Mouse (Mus musculus) limb, embryonic 13.5 days (tissue): ENCODE data around the gene Camta1. TPM values are rescaled to one million over a fixed set of nuclear protein-coding genes. Genes with fewer than 3 reads are reported as not detected.
A peak's percentile ranks its signal among the peaks of the same experiment; 100 is the strongest.

Experiments
- ATAC-seq: fragments of 200-750 bp; cut with Nextera tagmentation; 2 replicates; pipeline ENCODE4 v1.8.0; 2017; ENCODE audit warnings: low read depth, moderate number of reproducible peaks, moderate TSS enrichment; ENCODE audit not compliant: low FRiP score
- H3K27ac ChIP-seq: fragments of 300-500 bp; sonication (generic); 2 replicates; pipeline ENCODE4 v1.5.1; 2015; ENCODE audit warnings: inconsistent platforms, mild to moderate bottlenecking, moderate library complexity
- H3K27me3 ChIP-seq: fragments of 300-500 bp; sonication (generic); 2 replicates; pipeline ENCODE4 v1.6.1; 2015; ENCODE audit warnings: mild to moderate bottlenecking, inconsistent platforms
- H3K36me3 ChIP-seq: fragments of 300-500 bp; sonication (generic); 2 replicates; pipeline ENCODE4 v1.6.1; 2015; ENCODE audit warnings: inconsistent platforms, mild to moderate bottlenecking, moderate library complexity
- H3K4me1 ChIP-seq: fragments of 300-500 bp; sonication (generic); 2 replicates; pipeline ENCODE4 v1.6.1; 2015; ENCODE audit warnings: inconsistent platforms
- H3K4me2 ChIP-seq: fragments of 300-500 bp; sonication (generic); replicated peaks from 2 replicates; pipeline ENCODE4 v1.6.1; 2015; ENCODE audit warnings: inconsistent platforms, mild to moderate bottlenecking, moderate library complexity
- H3K4me3 ChIP-seq: fragments of 300-500 bp; sonication (generic); 2 replicates; pipeline ENCODE4 v1.5.1; 2015; ENCODE audit warnings: moderate library complexity, mild to moderate bottlenecking, inconsistent platforms
- H3K9ac ChIP-seq: fragments of 300-500 bp; sonication (generic); 2 replicates; pipeline ENCODE4 v1.6.1; 2015; ENCODE audit warnings: mild to moderate bottlenecking, inconsistent platforms
- H3K9me3 ChIP-seq: fragments of 300-500 bp; sonication (generic); 2 replicates; pipeline ENCODE4 v1.6.1; 2016; ENCODE audit warnings: inconsistent platforms
- WGBS: fragments of 180-500 bp; shearing (Covaris S2); methylation state at CpG from one replicate; pipeline ENCODE4 v1.1.7; 2015; 5-methylcytosine and 5-hydroxymethylcytosine counted together
- polyA plus RNA-seq: library from polyadenylated mRNA; unstranded; fragments of >200 nt; fragmentation: Nextera tagmentation; extraction: Ambion mirVana; gene quantifications from 2 replicates; pipeline ENCODE4 v1.2.1, GENCODE M21; 2015

Camta1 gene
- polyA plus RNA-seq, 1 experiment from 2014 or later: 93.5 TPM

DNA sequence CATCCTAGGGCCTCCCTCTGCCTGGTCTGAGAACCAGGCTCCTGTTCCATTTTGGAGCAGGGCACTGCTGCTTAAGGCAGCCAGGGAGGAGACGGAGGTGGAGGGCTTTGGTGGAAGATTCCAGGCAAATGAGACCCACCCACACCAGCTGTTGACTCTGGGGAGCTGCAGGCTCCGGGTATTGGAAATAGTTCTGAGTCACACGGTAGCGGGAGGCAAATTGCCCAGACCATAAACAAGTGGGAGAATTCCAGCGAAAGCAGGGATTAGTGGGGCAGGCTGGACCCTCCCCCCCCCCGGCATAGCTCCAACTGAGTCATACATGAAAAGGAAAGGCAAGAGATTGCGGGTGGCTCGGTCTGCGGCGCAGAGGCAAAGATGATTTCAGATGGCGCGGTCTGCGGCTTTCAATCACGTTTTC lies 450.0 kb downstream of the Camta1 start:
- Histone ChIP-seq H3K27ac (peak overlapping the region; percentile 16; the same call in 1 of the 2 replicates), H3K36me3 (no peaks in the 10 kb centered on the region), H3K27me3 (peaks cover 6% of the 10 kb centered on the region), H3K4me2 (peak overlapping the region; percentile 46), H3K9me3 (peaks cover 6% of the 10 kb centered on the region; the same call in 1 of the 2 replicates), H3K9ac (no peak overlapping the region), H3K4me3 (peak overlapping the region; percentile 4; the same call in 1 of the 2 replicates), H3K4me1 (peaks cover 32% of the 10 kb centered on the region)
- WGBS: 14% methylated on average over 14 of the region's 14 CpGs
- peak; percentile 88 for ATAC-seq

DNA sequence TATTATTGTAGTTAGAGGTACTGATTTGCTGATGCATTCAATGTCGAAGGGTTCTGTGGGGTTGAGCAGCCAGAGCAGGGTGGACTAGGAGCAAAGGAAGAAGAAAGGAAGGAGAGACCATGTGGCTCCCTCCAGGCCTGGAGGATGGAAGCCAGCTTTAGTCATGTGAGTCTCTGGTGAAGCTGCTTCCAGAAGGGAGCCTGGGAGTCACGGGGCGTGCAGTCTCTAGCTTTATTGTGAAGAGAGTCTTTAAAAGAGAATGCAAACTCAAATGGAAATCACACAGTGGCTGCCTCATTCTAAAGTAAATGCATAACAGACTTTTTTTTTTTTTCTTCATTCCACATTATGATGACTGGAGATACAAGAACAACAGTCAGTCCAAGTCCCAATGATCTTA lies 450.7 kb downstream of the Camta1 start:
- peaks cover 6% of the 10 kb centered on the region for H3K27me3 ChIP-seq
- H3K9me3 ChIP-seq: peaks cover 6% of the 10 kb centered on the region; the same call in 1 of the 2 replicates
- peak overlapping the region; percentile 46; the same call in 1 of the 2 replicates for H3K4me2 ChIP-seq
- H3K4me3 ChIP-seq: no peak overlapping the region
- ATAC-seq: no peak
- H3K36me3 ChIP-seq: no peaks in the 10 kb centered on the region
- 39% methylated on average over 3 of the region's 3 CpGs for WGBS
- H3K27ac ChIP-seq: peak overlapping the region; percentile 16; the same call in 1 of the 2 replicates
- no peak overlapping the region for H3K9ac ChIP-seq
- peaks cover 32% of the 10 kb centered on the region for H3K4me1 ChIP-seq

DNA sequence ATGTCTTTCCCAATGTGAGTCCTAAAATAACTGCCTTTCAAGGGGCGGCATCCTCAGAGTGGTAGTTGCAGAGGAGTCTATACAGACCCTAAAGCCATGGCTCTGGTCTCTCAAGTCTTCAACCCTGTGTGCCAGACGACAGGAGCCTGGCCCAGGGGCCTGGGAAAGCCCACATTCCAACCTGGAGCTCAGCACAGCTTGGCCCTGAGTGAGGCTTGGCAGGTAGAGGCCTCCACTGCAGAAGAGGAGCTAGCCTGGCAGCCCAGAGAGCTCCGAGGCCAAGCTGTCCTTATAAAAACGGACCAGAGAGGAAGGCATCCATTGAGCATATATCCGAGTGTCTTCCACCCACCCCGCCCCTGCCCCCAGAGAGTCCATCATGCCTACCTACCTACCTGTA lies 452.4 kb downstream of the Camta1 start:
- no peak overlapping the region for H3K27ac ChIP-seq
- H3K4me3 ChIP-seq: no peak overlapping the region
- WGBS: 79% methylated on average over 6 of the region's 6 CpGs
- H3K4me1 ChIP-seq: peaks cover 41% of the 10 kb centered on the region
- H3K4me2 ChIP-seq: no peak overlapping the region
- peaks cover 2% of the 10 kb centered on the region for H3K27me3 ChIP-seq
- H3K9me3 ChIP-seq: peaks cover 6% of the 10 kb centered on the region; the same call in 1 of the 2 replicates
- ATAC-seq: no peak
- no peaks in the 10 kb centered on the region for H3K36me3 ChIP-seq
- no peak overlapping the region for H3K9ac ChIP-seq

DNA sequence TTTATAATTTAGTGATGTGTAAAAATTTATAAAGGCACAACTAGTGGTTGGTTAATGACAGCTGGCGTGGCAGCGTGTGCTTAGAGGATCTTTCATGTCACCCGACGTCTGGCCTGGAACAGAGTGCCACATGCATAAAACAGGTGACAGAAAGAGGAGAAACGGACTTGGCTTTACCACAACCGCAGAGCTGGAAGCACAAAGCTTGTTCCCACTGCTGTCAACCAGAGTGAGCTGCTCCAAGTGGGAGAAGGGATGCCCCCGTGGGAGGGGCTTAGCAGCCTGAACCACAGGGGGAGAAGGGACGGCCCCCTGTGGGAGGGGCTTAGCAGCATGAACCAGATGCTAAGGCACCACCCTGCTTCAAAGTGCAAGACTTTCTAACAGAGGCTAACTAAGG lies 452.9 kb downstream of the Camta1 start:
- 39% methylated on average over 8 of the region's 8 CpGs for WGBS
- Histone ChIP-seq H3K9ac (no peak overlapping the region), H3K27ac (no peak overlapping the region), H3K4me3 (no peak overlapping the region), H3K4me2 (no peak overlapping the region), H3K9me3 (peaks cover 6% of the 10 kb centered on the region; the same call in 1 of the 2 replicates), H3K27me3 (peaks cover 2% of the 10 kb centered on the region), H3K36me3 (no peaks in the 10 kb centered on the region), H3K4me1 (peaks cover 41% of the 10 kb centered on the region)
- ATAC-seq: no peak

DNA sequence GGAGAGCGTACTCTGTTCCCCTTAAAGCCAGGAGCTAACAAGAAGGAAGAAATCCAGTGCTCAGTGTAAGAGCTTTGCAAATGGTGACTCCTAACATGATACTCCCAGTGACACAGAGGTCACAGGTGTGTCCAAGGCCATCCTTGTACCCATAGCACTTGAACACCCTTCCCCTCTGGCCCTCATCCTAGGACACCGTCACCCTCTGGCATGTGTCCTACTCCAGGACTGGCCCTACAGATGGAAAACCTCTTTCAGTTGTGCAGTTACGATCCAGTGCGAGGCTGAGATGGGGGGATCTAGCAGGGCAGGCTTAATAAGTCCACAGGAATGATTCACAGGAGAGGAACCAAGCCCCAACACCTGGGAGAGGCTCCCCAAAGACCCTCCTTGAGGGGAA lies 453.4 kb downstream of the Camta1 start:
- Histone ChIP-seq H3K27ac (no peak overlapping the region), H3K27me3 (no peaks in the 10 kb centered on the region; the same call in none of the 2 replicates), H3K36me3 (no peaks in the 10 kb centered on the region), H3K9ac (no peak overlapping the region), H3K4me2 (no peak overlapping the region), H3K4me1 (peaks cover 41% of the 10 kb centered on the region), H3K4me3 (no peak overlapping the region), H3K9me3 (peaks cover 6% of the 10 kb centered on the region; the same call in 1 of the 2 replicates)
- WGBS: 75% methylated on average over 4 of the region's 4 CpGs
- ATAC-seq: no peak

DNA sequence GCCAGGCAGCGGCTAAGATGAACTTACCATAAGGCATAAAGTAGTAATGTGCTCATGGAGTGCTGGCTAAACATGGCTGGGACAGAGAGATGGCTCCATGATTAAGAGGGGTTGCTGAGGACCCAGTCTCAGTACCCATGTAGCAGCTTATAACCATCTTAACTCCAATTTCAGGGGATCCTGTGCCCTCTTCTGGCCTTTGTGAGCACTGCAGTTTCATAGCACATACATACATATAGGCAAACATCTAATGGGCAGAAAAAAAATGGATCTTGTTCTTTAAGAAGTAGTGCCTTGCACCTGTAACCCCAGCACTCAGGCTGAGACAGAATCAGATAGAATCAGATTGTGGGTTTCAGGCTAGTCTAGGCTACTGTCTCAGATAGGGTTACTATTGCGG lies 454.5 kb downstream of the Camta1 start:
- Histone ChIP-seq H3K9ac (no peak overlapping the region), H3K27me3 (no peaks in the 10 kb centered on the region), H3K27ac (no peak overlapping the region), H3K4me2 (no peak overlapping the region), H3K9me3 (peaks cover 6% of the 10 kb centered on the region; the same call in 1 of the 2 replicates), H3K4me3 (no peak overlapping the region), H3K4me1 (peaks cover 30% of the 10 kb centered on the region), H3K36me3 (no peaks in the 10 kb centered on the region)
- no peak for ATAC-seq
- 96% methylated on average over 2 of the region's 2 CpGs for WGBS

DNA sequence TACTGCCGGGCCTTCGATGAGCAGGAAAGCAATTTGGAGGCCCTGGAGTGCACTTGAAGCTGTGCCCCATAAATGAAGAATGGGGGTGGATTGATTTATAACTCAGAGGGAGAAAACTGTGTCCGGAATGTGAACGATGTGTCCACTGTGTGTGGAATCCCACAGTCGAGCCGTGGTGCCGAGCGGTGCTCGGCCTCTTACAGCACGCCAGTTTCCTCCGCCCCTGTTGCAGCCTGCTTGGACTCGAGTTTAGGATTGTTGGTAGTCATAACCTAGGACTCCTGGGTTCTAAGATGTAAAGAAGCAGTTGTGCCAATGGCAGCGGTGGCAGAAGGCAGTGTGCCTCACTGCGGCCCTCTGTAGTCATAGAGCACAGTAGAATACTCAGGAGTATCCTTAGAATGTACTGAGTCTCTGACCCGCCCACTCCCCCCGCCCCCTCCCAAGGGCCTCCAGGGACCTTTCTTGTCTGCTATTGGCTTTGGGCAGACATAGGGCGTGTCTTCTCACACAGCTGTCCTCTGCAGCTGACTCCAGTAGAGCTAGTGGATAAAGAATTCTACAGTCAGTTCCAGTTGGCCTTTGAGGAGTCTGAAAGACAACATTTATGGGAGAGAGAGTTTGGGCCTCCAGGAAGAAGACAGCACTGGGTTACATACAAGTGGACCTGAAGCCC lies 457.0 kb downstream of the Camta1 start:
- Histone ChIP-seq H3K27me3 (no peaks in the 10 kb centered on the region), H3K9ac (no peak overlapping the region), H3K27ac (peak overlapping the region; percentile 48; the same call in 1 of the 2 replicates), H3K9me3 (peaks cover 6% of the 10 kb centered on the region; the same call in 1 of the 2 replicates), H3K4me3 (no peak overlapping the region), H3K36me3 (no peaks in the 10 kb centered on the region), H3K4me2 (no peak overlapping the region), H3K4me1 (peaks cover 13% of the 10 kb centered on the region; the same call in 1 of the 2 replicates)
- WGBS: 52% methylated on average over 17 of the region's 17 CpGs
- peak; percentile 78 for ATAC-seq

DNA sequence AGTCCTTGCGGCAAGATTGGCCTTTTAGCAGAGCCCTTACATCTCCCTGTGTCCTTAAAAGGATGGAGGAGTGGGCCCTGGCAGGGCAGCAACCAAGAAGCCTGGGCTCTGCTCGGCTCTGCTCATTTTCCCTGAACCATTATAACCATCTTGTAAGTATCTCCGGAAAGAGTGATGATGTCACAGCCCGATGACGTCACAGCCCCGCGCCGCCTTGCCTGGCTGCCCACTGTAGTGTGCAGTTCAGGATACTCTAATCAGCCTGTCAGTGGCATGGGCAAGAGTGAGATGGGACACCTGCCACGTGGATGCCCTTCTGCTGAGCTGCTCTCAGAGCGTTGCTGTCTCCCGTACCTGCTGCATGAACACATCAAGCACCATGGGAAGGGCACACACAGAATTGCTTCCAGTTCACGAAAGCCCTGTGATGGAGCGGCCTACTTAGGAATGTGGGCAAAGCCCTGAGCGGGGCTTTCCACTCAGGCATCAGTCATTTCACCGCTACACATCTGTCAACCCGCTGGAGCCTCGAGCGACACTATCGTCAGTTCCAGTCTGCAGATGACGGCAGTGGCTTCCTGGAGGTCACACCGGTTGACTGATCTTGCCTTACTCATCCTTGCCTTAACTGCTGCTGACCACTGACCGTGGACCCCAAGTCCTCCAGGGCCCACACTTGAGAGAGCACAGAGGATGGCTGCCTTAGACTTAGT lies 459.8 kb downstream of the Camta1 start:
- Histone ChIP-seq H3K27ac (no peak overlapping the region), H3K9ac (no peak overlapping the region), H3K27me3 (no peaks in the 10 kb centered on the region), H3K4me1 (peaks cover 8% of the 10 kb centered on the region; the same call in 1 of the 2 replicates), H3K9me3 (no peaks in the 10 kb centered on the region), H3K4me2 (no peak overlapping the region), H3K4me3 (no peak overlapping the region), H3K36me3 (no peaks in the 10 kb centered on the region)
- WGBS: 87% methylated on average over 22 of the region's 22 CpGs
- no peak for ATAC-seq

DNA sequence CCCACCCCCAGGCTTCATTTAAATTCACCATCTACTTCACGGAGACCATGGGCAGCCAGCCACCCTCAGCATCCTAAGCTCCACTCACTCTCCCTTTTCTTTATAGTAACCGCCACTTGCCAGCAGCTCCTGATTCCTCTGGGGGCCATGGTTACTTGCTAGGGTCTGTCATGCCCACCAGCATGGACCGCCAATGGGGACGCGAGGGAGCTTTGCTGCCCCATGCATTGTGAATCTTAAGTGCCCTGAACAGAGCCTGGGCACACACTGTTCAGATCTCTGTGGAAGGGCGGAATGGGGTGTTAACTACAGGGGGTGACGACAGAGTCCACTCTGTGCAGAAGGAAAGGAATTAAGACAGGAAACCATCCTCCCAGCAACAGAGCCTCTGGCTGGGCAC lies 465.1 kb downstream of the Camta1 start:
- Histone ChIP-seq H3K27me3 (no peaks in the 10 kb centered on the region), H3K9ac (no peak overlapping the region), H3K9me3 (no peaks in the 10 kb centered on the region), H3K27ac (no peak overlapping the region), H3K4me1 (peaks cover 8% of the 10 kb centered on the region; the same call in 1 of the 2 replicates), H3K4me2 (no peak overlapping the region), H3K4me3 (no peak overlapping the region), H3K36me3 (no peaks in the 10 kb centered on the region)
- 82% methylated on average over 7 of the region's 7 CpGs for WGBS
- no peak for ATAC-seq

DNA sequence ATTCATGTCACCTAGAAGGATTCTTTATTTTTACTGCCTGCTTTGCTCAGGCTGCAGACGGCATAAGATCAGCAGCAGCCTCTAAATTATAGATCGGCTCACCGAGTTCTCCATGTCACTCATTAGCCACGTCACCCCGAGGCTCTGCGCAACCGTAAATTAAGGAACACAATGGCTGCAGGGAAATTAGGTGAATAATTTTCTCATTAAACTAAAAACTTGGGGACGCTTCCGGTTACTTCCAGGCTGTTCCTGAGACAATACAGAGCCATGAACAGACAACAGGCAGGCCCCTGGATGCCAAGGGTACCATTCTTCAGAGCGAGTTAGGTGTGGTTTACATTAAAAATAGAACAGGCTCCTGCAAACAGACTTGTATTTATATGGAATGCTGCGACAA lies 472.3 kb downstream of the Camta1 start:
- H3K4me1 ChIP-seq: peaks cover 49% of the 10 kb centered on the region
- peaks cover 29% of the 10 kb centered on the region for H3K27me3 ChIP-seq
- no peak overlapping the region for H3K9ac ChIP-seq
- no peaks in the 10 kb centered on the region for H3K36me3 ChIP-seq
- no peak overlapping the region for H3K27ac ChIP-seq
- H3K4me2 ChIP-seq: no peak overlapping the region
- 27% methylated on average over 11 of the region's 11 CpGs for WGBS
- no peaks in the 10 kb centered on the region for H3K9me3 ChIP-seq
- ATAC-seq: no peak
- no peak overlapping the region for H3K4me3 ChIP-seq

DNA sequence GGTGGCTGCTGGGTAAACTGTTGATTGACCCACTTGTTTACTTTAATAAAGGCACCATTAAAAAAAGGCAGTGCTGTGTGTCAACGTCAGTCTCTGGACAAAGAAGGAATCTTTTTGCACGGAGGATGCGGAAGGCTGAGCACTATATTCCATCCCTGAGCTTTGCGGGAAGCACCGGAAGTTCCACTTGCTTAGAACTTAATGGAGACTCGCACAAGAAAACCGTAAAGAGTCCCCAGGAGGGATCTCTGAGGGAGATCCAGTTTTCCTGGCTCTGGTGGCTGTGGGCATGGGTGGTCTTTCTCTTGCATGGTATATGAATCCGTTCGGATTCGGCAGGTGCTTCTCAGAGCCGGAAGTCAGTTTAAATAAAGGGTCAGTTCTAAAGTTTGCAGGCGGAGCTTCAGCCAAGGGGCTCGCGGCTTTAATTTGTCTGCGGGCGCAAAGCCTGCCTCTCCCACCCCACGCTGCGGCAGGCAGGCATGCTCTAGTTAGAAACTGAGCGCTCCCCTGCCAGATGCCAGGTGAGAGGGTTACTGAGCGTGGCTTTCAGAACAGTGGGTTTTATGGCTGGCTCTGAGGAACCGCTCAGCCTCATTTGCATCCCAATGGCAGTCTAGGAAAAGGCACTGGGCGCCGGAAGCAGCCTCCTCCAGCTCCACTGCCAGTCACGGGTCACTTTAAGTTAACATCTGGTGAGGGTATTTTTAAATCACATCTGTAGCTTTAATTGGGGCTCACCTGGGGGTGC lies 474.8 kb downstream of the Camta1 start:
- peak overlapping the region; percentile 43 for H3K9ac ChIP-seq
- peak; percentile 55 for ATAC-seq
- H3K4me1 ChIP-seq: peaks cover 42% of the 10 kb centered on the region
- H3K4me2 ChIP-seq: peak overlapping the region; percentile 69
- peak overlapping the region; percentile 37 for H3K4me3 ChIP-seq
- no peak overlapping the region; the same call in none of the 2 replicates for H3K27ac ChIP-seq
- under 1% methylated on average over 24 of the region's 24 CpGs for WGBS
- no peaks in the 10 kb centered on the region for H3K9me3 ChIP-seq
- H3K27me3 ChIP-seq: peaks cover 40% of the 10 kb centered on the region
- H3K36me3 ChIP-seq: no peaks in the 10 kb centered on the region
